Mouse (Mus musculus) heart, postnatal 0 days (tissue): ENCODE results near the gene Fgfr2.

Experiments
- CTCF ChIP-seq: IDR thresholded peaks from 2 replicates; pipeline ENCODE4 v1.5.1; 2016; ENCODE audit warnings: antibody characterized with exemption, control low read depth, low read depth
- EP300 ChIP-seq: IDR thresholded peaks from 2 replicates; pipeline ENCODE4 v1.6.1; 2016; ENCODE audit warnings: antibody characterized with exemption, low read depth

DNA sequence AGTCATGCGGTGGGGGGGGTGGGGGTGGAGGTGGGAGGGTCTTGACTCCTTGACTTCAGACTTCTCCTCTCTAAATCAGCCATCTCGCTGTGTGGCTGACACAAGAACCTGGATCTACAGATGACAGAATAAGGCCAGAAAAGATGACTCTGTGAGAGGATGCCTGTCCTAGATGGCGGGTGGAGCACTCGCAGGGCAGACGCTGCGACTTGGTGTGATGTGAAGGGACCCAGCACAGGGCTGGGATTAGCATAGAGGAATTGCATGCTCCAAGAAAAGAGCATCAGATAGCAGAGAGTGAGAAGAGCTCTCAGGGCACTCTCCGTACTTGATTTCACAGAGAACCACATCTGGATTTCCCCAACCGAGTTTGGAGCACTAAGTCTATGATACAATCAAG, 2953.0 kb downstream of the Fgfr2 start:
- no peak for TF ChIP-seq CTCF
- no peak for TF ChIP-seq EP300
